Mouse (Mus musculus) ES-Bruce4 (cell line): ENCODE data around the gene Mb. TPM values are rescaled to one million over a fixed set of nuclear protein-coding genes. Genes with fewer than 3 reads are reported as not detected.
"Not testable (repeated sequence)": the region's sequence is repeated elsewhere in the genome, so short reads cannot be mapped to it uniquely, and the experiment has no call there.

Experiments
- H3K27ac ChIP-seq: 2 replicates; pipeline ENCODE4 v1.5.1; 2012; ENCODE audit warnings: low read length, inconsistent platforms; ENCODE audit not compliant: insufficient read depth
- H3K27me3 ChIP-seq: 2 replicates; pipeline ENCODE4 v1.6.1; 2012; ENCODE audit warnings: mild to moderate bottlenecking, low read length, inconsistent platforms; ENCODE audit not compliant: control insufficient read depth, poor library complexity, insufficient read depth, severe bottlenecking
- H3K36me3 ChIP-seq: 2 replicates; pipeline ENCODE4 v1.6.1; 2012; ENCODE audit warnings: inconsistent platforms, mild to moderate bottlenecking, low read length, moderate library complexity; ENCODE audit not compliant: control insufficient read depth, poor library complexity, insufficient read depth, severe bottlenecking
- H3K4me1 ChIP-seq: one replicate; pipeline ENCODE4 v1.8.1; 2011; ENCODE audit warnings: low read length; ENCODE audit not compliant: control insufficient read depth, insufficient read depth
- H3K4me3 ChIP-seq: 2 replicates; pipeline ENCODE4 v1.5.1; 2011; ENCODE audit warnings: low read depth, mild to moderate bottlenecking, low read length
- H3K9ac ChIP-seq: 2 replicates; pipeline ENCODE4 v1.6.1; 2012; ENCODE audit warnings: low read depth, mild to moderate bottlenecking, inconsistent platforms; ENCODE audit not compliant: poor library complexity, severe bottlenecking
- H3K9me3 ChIP-seq: replicated peaks from 2 replicates; pipeline ENCODE4 v1.6.1; 2012; ENCODE audit warnings: mild to moderate bottlenecking, low read length, inconsistent platforms; ENCODE audit not compliant: control insufficient read depth, poor library complexity, insufficient read depth, severe bottlenecking
- CTCF ChIP-seq: IDR thresholded peaks from one replicate; pipeline ENCODE4 v1.8.1; 2011; ENCODE audit warnings: low read depth, low read length
- EP300 ChIP-seq: IDR thresholded peaks from 2 replicates; pipeline ENCODE4 v1.6.1; 2011; ENCODE audit warnings: low read depth, low read length; ENCODE audit not compliant: insufficient read depth
- POLR2A ChIP-seq: IDR thresholded peaks from one replicate; pipeline ENCODE4 v1.8.1; 2011; ENCODE audit warnings: low read length; ENCODE audit not compliant: insufficient read depth
- polyA plus RNA-seq: library from polyadenylated mRNA; stranded (reverse); fragments of >200 nt; gene quantifications from 2 replicates; pipeline ENCODE4 v1.2.4, GENCODE M21; 2011; ENCODE audit warnings: low read depth; ENCODE audit not compliant: missing spikeins, insufficient read depth, insufficient read length

Mb gene
- polyA plus RNA-seq, 1 experiment: 1.9 TPM

DNA sequence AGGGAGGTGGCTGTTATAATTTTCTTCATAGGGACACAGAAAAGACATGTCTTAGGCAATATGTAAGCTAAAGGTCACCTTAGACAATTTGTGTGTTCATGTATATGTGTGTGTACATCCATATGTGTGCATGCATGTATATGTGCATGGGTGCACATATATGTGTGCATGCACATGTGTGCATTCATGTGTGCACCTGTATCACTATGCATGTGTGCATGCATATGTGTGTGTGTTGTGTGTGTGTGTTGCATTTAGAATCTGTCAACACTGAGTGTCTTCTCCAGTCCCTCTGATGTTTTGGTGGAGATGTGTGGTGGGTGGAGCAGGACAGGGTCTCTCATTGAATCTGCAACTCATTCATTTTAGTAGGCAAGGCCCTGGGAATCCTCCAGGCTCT lies 12.3 kb upstream of the Mb start:
- Histone ChIP-seq H3K36me3 (no peaks in the 10 kb centered on the region), H3K9ac (no peak overlapping the region), H3K27ac (no peak overlapping the region), H3K9me3 (0 out of 2 replicates have a peak, but pooled peaks cover 2% of the 10 kb centered on the region), H3K27me3 (no peaks in the 10 kb centered on the region), H3K4me1 (no peaks in the 10 kb centered on the region), H3K4me3 (no peak overlapping the region)
- TF ChIP-seq POLR2A: no peak
- no peak for TF ChIP-seq CTCF
- TF ChIP-seq EP300: no peak

DNA sequence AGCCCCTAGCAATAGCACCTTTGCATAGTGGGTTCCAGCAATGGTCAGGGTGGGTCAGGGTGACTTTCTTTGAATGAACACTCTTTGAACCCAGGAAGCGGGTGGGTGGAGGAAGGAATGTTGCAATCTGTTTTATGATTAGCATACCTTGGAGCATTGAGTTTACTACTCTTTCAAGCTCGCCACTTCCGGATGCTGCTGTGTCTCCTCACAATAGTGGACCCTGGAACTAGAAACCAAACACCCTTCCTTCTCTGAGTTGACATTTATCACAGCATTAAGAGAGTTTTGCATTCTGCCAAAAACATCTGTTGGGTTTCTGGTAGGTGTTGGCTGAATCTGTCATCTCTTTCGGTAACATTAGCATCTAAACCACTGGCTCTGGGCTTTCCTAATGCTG lies 8.9 kb upstream of the Mb start:
- H3K4me3 ChIP-seq, H3K36me3 ChIP-seq, H3K27me3 ChIP-seq, H3K9me3 ChIP-seq, H3K4me1 ChIP-seq, H3K9ac ChIP-seq: not testable (repeated sequence)
- peak overlapping the region; percentile 30 for H3K27ac ChIP-seq
- 0 out of 2 replicates have a peak, but pooled peaks have one; percentile 29 for TF ChIP-seq EP300

DNA sequence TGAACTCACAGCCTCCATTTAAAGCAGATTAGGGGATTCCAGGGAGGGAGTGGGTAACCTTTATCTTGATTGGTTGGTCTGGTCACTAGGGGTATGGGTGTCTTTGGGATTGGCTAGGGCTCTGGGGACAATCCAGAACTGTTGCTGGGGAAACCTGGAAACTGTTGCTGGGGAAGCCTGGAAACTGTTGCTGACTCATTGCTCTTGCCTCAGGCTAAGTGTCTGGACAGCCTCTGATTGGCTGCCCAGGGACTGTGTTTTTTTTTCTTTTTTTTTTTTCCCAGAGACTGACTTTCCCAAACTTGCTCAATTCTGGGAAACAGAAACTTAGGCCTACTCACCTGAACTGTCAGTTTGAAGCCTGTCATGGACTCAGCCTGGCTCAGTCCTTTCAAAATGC lies 8.1 kb upstream of the Mb start:
- H3K27ac ChIP-seq: peak overlapping the region; percentile 69
- no peak overlapping the region for H3K4me3 ChIP-seq
- TF ChIP-seq EP300 (peak; percentile 85), CTCF (no peak)
- peaks cover 10% of the 10 kb centered on the region for H3K4me1 ChIP-seq
- H3K9me3 ChIP-seq: 0 out of 2 replicates have a peak, but pooled peaks cover 2% of the 10 kb centered on the region
- no peaks in the 10 kb centered on the region for H3K27me3 ChIP-seq
- no peaks in the 10 kb centered on the region for H3K36me3 ChIP-seq
- H3K9ac ChIP-seq: no peak overlapping the region

DNA sequence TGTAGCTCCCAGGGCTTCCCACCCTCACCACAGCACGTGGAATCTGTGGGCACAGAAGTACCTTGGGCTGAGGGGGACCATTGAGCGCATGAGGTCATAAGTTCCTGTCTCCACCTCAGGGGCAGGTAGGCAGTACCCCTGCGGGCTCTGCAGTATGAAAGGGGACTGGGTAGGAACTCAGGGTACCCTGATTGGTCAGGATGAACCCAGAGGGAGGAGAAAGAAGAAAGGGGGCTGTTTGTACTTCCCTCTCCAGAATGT lies 6.3 kb upstream of the Mb start:
- Histone ChIP-seq H3K27me3 (no peaks in the 10 kb centered on the region), H3K27ac (peak overlapping the region; percentile 68), H3K9ac (peak overlapping the region; percentile 6; the same call in 1 of the 2 replicates), H3K36me3 (no peaks in the 10 kb centered on the region), H3K4me3 (peak overlapping the region; percentile 49), H3K9me3 (0 out of 2 replicates have a peak, but pooled peaks cover 2% of the 10 kb centered on the region), H3K4me1 (peaks cover 17% of the 10 kb centered on the region)
- TF ChIP-seq CTCF (no peak), POLR2A (no peak), EP300 (no peak)

DNA sequence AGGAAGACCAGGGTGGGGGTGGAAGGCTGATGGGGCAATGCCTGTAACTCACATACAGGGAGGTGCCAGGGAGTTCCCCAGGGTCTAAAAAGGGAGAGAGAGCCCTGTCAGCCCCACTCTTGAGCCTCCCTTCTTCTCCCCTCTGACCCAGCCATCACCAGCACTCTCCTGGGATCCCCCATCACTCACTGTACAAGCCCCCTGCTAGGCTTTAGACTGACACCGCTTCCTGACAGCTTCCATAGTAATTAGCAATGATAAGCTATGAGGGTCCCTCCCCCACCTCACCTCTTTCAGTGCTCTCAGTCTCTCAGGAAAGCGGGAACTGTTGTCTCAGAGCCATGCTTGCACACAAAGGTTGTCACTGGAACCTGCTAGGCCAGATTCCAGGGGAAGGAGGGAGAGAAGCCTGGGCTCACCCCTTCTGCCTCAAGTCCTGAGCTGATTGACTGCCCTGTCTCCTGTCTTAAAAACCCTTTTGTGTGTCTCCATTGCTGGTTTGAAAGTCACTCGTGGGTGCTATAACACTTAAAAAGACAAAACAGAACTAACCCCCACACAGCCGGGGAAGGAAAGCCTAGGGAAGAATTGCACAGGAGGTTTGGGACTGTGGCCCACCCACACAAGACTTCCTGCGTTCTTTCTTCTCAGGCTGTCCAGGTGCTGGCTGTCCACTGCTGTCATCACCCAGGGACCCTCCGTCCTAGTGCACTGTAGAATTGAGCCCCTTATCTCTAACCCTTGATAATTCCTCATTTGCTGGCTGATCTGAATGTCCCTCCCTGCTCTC lies 5.7 kb upstream of the Mb start:
- peak overlapping the region; percentile 68 for H3K27ac ChIP-seq
- H3K4me1 ChIP-seq: peaks cover 17% of the 10 kb centered on the region
- TF ChIP-seq EP300 (peak; percentile 95), POLR2A (no peak), CTCF (no peak)
- peak overlapping the region; percentile 39 for H3K4me3 ChIP-seq
- H3K36me3 ChIP-seq: no peaks in the 10 kb centered on the region
- H3K9ac ChIP-seq: peak overlapping the region; percentile 6; the same call in 1 of the 2 replicates
- no peaks in the 10 kb centered on the region for H3K27me3 ChIP-seq
- H3K9me3 ChIP-seq: 0 out of 2 replicates have a peak, but pooled peaks cover 2% of the 10 kb centered on the region

DNA sequence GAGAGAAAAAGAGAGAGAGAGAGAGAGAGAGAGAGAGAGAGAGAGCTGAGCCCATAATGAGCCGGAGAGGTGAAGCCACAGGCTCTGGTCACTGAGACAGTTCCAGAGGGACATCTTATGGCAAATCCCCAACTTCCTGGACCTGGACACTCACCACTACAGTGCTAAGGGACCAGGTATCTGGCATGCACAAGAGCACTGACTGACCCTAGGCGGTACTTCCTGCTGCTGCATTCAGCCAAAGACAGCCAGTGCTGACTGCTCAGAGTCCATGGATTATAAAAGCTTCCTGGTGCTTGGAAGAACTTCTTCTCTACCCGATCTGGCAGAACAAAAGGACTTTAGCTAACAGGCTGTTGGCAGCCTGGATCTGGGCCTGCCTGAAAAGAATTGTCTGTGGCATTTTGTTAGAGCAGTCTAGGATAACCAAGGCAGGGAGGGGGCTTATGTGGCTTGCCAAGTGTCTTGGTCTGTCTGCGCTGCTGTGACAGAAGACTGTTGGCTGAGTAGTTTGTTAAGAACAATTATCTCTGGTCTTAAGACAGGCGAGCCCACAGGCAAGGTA lies 4.2 kb upstream of the Mb start:
- Histone ChIP-seq H3K4me3 (no peak overlapping the region), H3K36me3 (no peaks in the 10 kb centered on the region), H3K9ac (no peak overlapping the region), H3K27ac (peak overlapping the region; percentile 45; the same call in 1 of the 2 replicates), H3K4me1 (peaks cover 20% of the 10 kb centered on the region), H3K27me3 (no peaks in the 10 kb centered on the region), H3K9me3 (0 out of 2 replicates have a peak, but pooled peaks cover 2% of the 10 kb centered on the region)
- TF ChIP-seq EP300 (no peak), POLR2A (no peak), CTCF (no peak)
